Mouse (Mus musculus): ENCODE measurements at regions not wholly inside any gene's neighbourhood (a gene's known extent, or its start where the extent isn't known, plus 50 kb on each side); places are given as distances from the start of the nearest gene placed in this dataset.

DNA sequence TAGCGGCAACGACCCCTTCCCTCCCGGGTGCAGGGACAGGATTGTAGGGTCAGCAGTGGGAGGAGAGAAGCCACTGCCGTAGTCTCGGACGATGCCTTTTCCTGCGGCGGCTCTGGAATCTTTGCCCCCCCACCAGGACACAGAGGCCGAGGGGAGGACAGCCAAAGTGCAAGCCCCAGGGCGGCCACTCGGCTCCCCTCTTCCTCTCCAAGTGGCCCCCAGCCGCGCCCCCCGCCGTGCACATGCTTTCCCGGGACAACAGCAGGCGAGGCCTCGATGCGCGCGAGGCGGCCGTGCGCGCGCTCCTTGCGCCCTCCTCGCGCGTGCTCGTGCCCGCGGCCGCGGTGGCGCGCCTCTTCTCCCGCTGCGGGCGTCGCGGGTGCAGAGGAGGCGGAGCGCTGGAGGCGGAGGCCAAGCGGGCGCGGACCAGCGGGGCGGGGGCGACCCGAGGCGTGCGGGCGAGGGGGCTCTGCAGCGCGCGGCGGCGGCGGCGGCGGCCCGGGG is 83.9 kb upstream of the Arhgap32 start:
- H3K9ac ChIP-seq (ENCODE audit: low read depth, low read length): peak overlapping the region; percentile 81
- WGBS: 0% methylated on average over 33 of the region's 64 CpGs
- H3K27me3 ChIP-seq (ENCODE audit: control insufficient read depth, insufficient read depth, low read length): no peaks in the 10 kb centered on the region
- H3K4me2 ChIP-seq (replicated peaks; ENCODE audit: low read depth, low read length): peak overlapping the region; percentile 42
- ATAC-seq (ENCODE audit: low FRiP score): peak; percentile 91
- DNase-seq (ENCODE audit: low spot score): peak; percentile 96
- H3K36me3 ChIP-seq (ENCODE audit: control insufficient read depth, insufficient read depth, low read length): no peaks in the 10 kb centered on the region
- peak overlapping the region; percentile 67 for H3K4me3 ChIP-seq (ENCODE audit: low read depth, low read length)
- H3K27ac ChIP-seq (ENCODE audit: low read depth, low read length): peak overlapping the region; percentile 79
- H3K9me3 ChIP-seq (ENCODE audit: control insufficient read depth, low read length): no peaks in the 10 kb centered on the region
- H3K4me1 ChIP-seq (replicated peaks; ENCODE audit: control insufficient read depth, insufficient read depth, low read length): no peaks in the 10 kb centered on the region

- peak overlapping the region; percentile 42 for H3K4me2 ChIP-seq (replicated peaks; ENCODE audit: low read depth, low read length)
- H3K27me3 ChIP-seq (ENCODE audit: control insufficient read depth, insufficient read depth, low read length): no peaks in the 10 kb centered on the region
- no peaks in the 10 kb centered on the region for H3K4me1 ChIP-seq (replicated peaks; ENCODE audit: control insufficient read depth, insufficient read depth, low read length)
- H3K9me3 ChIP-seq (ENCODE audit: control insufficient read depth, low read length): no peaks in the 10 kb centered on the region
- peak overlapping the region; percentile 79 for H3K27ac ChIP-seq (ENCODE audit: low read depth, low read length)
- peak overlapping the region; percentile 81 for H3K9ac ChIP-seq (ENCODE audit: low read depth, low read length)
- DNase-seq (ENCODE audit: low spot score) (peak; percentile 74), ATAC-seq (ENCODE audit: low FRiP score) (peak; percentile 70)
- under 1% methylated on average over 49 of the region's 94 CpGs for WGBS
- H3K4me3 ChIP-seq (ENCODE audit: low read depth, low read length): peak overlapping the region; percentile 67
- H3K36me3 ChIP-seq (ENCODE audit: control insufficient read depth, insufficient read depth, low read length): no peaks in the 10 kb centered on the region
Observed at GRCm38 (mm10) chr9:32032521-32033185, 83.3 kb upstream of the Arhgap32 start.

GRCm38 (mm10) chr9:32033937-32034336 is 82.0 kb upstream of the Arhgap32 start:
- WGBS: 26% methylated on average over 6 of the region's 6 CpGs
- 0 out of 2 replicates have a peak, but pooled peaks cover 1% of the 10 kb centered on the region for H3K4me1 ChIP-seq (replicated peaks; ENCODE audit: control insufficient read depth, insufficient read depth, low read length)
- H3K36me3 ChIP-seq (ENCODE audit: control insufficient read depth, insufficient read depth, low read length): no peaks in the 10 kb centered on the region
- no peaks in the 10 kb centered on the region for H3K27me3 ChIP-seq (ENCODE audit: control insufficient read depth, insufficient read depth, low read length)
- H3K27ac ChIP-seq (ENCODE audit: low read depth, low read length): no peak overlapping the region
- H3K4me2 ChIP-seq (replicated peaks; ENCODE audit: low read depth, low read length): peak overlapping the region; percentile 42; the same call in 1 of the 2 replicates
- no peak for DNase-seq (ENCODE audit: low spot score)
- H3K9ac ChIP-seq (ENCODE audit: low read depth, low read length): no peak overlapping the region; the same call in 1 of the 2 replicates
- peak overlapping the region; percentile 67; the same call in 1 of the 2 replicates for H3K4me3 ChIP-seq (ENCODE audit: low read depth, low read length)
- no peaks in the 10 kb centered on the region for H3K9me3 ChIP-seq (ENCODE audit: control insufficient read depth, low read length)
- no peak for ATAC-seq (ENCODE audit: low FRiP score)

- Histone ChIP-seq H3K27ac (ENCODE audit: low read depth, low read length) (no peak overlapping the region), H3K36me3 (ENCODE audit: control insufficient read depth, insufficient read depth, low read length) (no peaks in the 10 kb centered on the region), H3K9me3 (ENCODE audit: control insufficient read depth, low read length) (no peaks in the 10 kb centered on the region), H3K9ac (ENCODE audit: low read depth, low read length) (no peak overlapping the region), H3K4me1 (replicated peaks; ENCODE audit: control insufficient read depth, insufficient read depth, low read length) (0 out of 2 replicates have a peak, but pooled peaks cover 2% of the 10 kb centered on the region), H3K4me2 (replicated peaks; ENCODE audit: low read depth, low read length) (no peak overlapping the region), H3K4me3 (ENCODE audit: low read depth, low read length) (no peak overlapping the region), H3K27me3 (ENCODE audit: control insufficient read depth, insufficient read depth, low read length) (no peaks in the 10 kb centered on the region)
- ATAC-seq (ENCODE audit: low FRiP score) (no peak), DNase-seq (ENCODE audit: low spot score) (no peak)
- WGBS: 96% methylated on average over 2 of the region's 2 CpGs
Observed at GRCm38 (mm10) chr9:32039999-32040398, 75.9 kb upstream of the Arhgap32 start.

DNA sequence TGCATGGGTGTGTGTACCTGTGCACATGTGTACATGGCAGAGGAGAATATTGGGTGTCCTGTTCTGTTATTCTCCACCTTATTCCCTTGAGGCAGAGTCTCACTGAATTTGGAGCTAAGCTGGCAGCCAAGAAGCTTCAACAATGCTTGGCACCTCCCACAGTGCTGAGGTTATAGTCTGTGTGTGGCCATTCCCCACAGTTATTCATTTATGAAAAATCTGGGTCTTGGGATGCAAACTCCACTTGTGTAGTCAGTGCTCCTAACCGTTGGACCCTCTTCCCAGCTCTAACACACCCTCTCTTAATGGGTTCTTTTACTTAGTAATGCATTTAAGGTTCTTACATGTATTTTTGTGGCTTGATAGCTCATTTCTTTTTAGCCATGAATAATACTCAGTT is 72.6 kb upstream of the Arhgap32 start:
- WGBS: 91% methylated on average over 1 of the region's 1 CpGs
- no peak overlapping the region for H3K4me2 ChIP-seq (replicated peaks; ENCODE audit: low read depth, low read length)
- no peaks in the 10 kb centered on the region for H3K9me3 ChIP-seq (ENCODE audit: control insufficient read depth, low read length)
- H3K27ac ChIP-seq (ENCODE audit: low read depth, low read length): no peak overlapping the region
- ATAC-seq (ENCODE audit: low FRiP score): no peak
- 0 out of 2 replicates have a peak, but pooled peaks cover 2% of the 10 kb centered on the region for H3K4me1 ChIP-seq (replicated peaks; ENCODE audit: control insufficient read depth, insufficient read depth, low read length)
- H3K9ac ChIP-seq (ENCODE audit: low read depth, low read length): no peak overlapping the region
- no peaks in the 10 kb centered on the region for H3K27me3 ChIP-seq (ENCODE audit: control insufficient read depth, insufficient read depth, low read length)
- DNase-seq (ENCODE audit: low spot score): no peak
- no peaks in the 10 kb centered on the region for H3K36me3 ChIP-seq (ENCODE audit: control insufficient read depth, insufficient read depth, low read length)
- no peak overlapping the region for H3K4me3 ChIP-seq (ENCODE audit: low read depth, low read length)

DNA sequence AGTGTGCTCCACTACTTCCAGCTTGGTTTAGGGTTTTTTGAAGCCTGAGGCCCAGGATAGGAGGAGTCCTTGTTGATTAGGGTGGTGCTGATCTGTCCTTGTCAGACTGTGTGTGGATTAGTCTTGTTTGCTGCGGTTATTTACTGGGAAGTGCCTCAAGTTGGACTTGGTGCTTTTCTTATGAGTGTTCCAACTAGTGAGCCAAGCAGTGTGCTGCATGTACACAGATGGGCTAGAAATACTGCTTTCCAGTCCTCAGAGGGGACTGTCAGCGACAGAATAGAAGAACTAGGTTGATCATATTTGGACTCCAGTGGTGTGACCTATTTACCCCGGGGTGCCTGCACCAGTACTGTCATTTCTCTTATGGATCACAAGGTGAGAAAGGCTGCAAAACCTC is 69.1 kb upstream of the Arhgap32 start:
- no peak overlapping the region for H3K4me2 ChIP-seq (replicated peaks; ENCODE audit: low read depth, low read length)
- H3K27me3 ChIP-seq (ENCODE audit: control insufficient read depth, insufficient read depth, low read length): no peaks in the 10 kb centered on the region
- DNase-seq (ENCODE audit: low spot score) (no peak), ATAC-seq (ENCODE audit: low FRiP score) (no peak)
- H3K36me3 ChIP-seq (ENCODE audit: control insufficient read depth, insufficient read depth, low read length): no peaks in the 10 kb centered on the region
- no peak overlapping the region for H3K27ac ChIP-seq (ENCODE audit: low read depth, low read length)
- WGBS: 96% methylated on average over 3 of the region's 3 CpGs
- no peaks in the 10 kb centered on the region for H3K9me3 ChIP-seq (ENCODE audit: control insufficient read depth, low read length)
- H3K4me3 ChIP-seq (ENCODE audit: low read depth, low read length): no peak overlapping the region
- H3K9ac ChIP-seq (ENCODE audit: low read depth, low read length): no peak overlapping the region
- no peaks in the 10 kb centered on the region for H3K4me1 ChIP-seq (replicated peaks; ENCODE audit: control insufficient read depth, insufficient read depth, low read length)

GRCm38 (mm10) chr9:32048941-32049340 is 67.0 kb upstream of the Arhgap32 start:
- H3K36me3 ChIP-seq (ENCODE audit: control insufficient read depth, insufficient read depth, low read length): no peaks in the 10 kb centered on the region
- H3K4me2 ChIP-seq (replicated peaks; ENCODE audit: low read depth, low read length): no peak overlapping the region
- WGBS: 87% methylated on average over 7 of the region's 7 CpGs
- H3K27ac ChIP-seq (ENCODE audit: low read depth, low read length): no peak overlapping the region
- no peaks in the 10 kb centered on the region for H3K27me3 ChIP-seq (ENCODE audit: control insufficient read depth, insufficient read depth, low read length)
- DNase-seq (ENCODE audit: low spot score) (no peak), ATAC-seq (ENCODE audit: low FRiP score) (no peak)
- H3K4me1 ChIP-seq (replicated peaks; ENCODE audit: control insufficient read depth, insufficient read depth, low read length): no peaks in the 10 kb centered on the region
- no peak overlapping the region for H3K9ac ChIP-seq (ENCODE audit: low read depth, low read length)
- H3K4me3 ChIP-seq (ENCODE audit: low read depth, low read length): no peak overlapping the region
- no peaks in the 10 kb centered on the region for H3K9me3 ChIP-seq (ENCODE audit: control insufficient read depth, low read length)

DNA sequence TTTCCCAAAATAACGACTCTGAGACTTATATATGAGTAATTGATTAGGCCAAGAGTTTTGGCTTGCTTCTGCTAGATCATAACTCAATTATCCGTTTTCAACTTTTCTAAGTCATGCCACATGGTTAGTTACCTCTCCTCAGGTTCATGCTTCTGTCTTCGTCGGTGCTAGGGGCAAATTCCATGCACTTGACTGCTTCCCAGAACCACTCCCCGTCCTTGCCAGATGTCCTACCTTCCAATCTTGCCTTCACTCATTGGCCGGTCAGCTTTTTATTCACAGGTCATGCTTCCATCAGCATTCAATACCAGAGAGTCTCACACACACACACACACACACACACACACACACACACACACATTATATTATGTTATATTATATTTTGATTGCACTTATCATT is 66.4 kb upstream of the Arhgap32 start:
- H3K27ac ChIP-seq (ENCODE audit: low read depth, low read length): no peak overlapping the region
- H3K4me2 ChIP-seq (replicated peaks; ENCODE audit: low read depth, low read length): no peak overlapping the region
- H3K9me3 ChIP-seq (ENCODE audit: control insufficient read depth, low read length): no peaks in the 10 kb centered on the region
- 88% methylated on average over 6 of the region's 6 CpGs for WGBS
- ATAC-seq (ENCODE audit: low FRiP score) (no peak), DNase-seq (ENCODE audit: low spot score) (no peak)
- no peak overlapping the region for H3K9ac ChIP-seq (ENCODE audit: low read depth, low read length)
- no peaks in the 10 kb centered on the region for H3K4me1 ChIP-seq (replicated peaks; ENCODE audit: control insufficient read depth, insufficient read depth, low read length)
- H3K4me3 ChIP-seq (ENCODE audit: low read depth, low read length): no peak overlapping the region
- H3K27me3 ChIP-seq (ENCODE audit: control insufficient read depth, insufficient read depth, low read length): no peaks in the 10 kb centered on the region
- no peaks in the 10 kb centered on the region for H3K36me3 ChIP-seq (ENCODE audit: control insufficient read depth, insufficient read depth, low read length)
